Mouse (Mus musculus) CD4-positive, CD25-positive, alpha-beta regulatory T cell, adult 2 months (primary cell): Measurements from ENCODE around the gene Nckap1l.
"Not testable (repeated sequence)": the region's sequence is repeated elsewhere in the genome, so short reads cannot be mapped to it uniquely, and the experiment has no call there.

Source experiments
- DNase-seq: peaks from one replicate; pipeline ENCODE4 v3.0.0-alpha.2; 2012; ENCODE audit warnings: low read depth, low spot score

Nckap1l gene

GRCm38 (mm10) chr15:103453551-103454218, at the start of gene Nckap1l:
Gene Nckap1l, plus strand, starts transcription at chr15:103453794.
- peak; percentile 90 for DNase-seq

- DNase-seq, result not testable (repeated sequence)
Observed at GRCm38 (mm10) chr15:103405586-103405985, 48.0 kb upstream of the Nckap1l start.

GRCm38 (mm10) chr15:103427017-103427416, 26.6 kb upstream of the Nckap1l start:
- DNase-seq, result no peak

- no peak for DNase-seq
Observed at GRCm38 (mm10) chr15:103430241-103430640, 23.4 kb upstream of the Nckap1l start, which contains the start of gene Gtsf1. Gene Gtsf1, minus strand, starts transcription at chr15:103430470.

GRCm38 (mm10) chr15:103445966-103446365, 7.6 kb upstream of the Nckap1l start:
- DNase-seq, result not testable (repeated sequence)

- no peak for DNase-seq
Observed at GRCm38 (mm10) chr15:103448369-103448768, 5.2 kb upstream of the Nckap1l start, which contains the start of gene Gtsf2. Gene Gtsf2, minus strand, starts transcription at chr15:103448469.

- DNase-seq, result peak; percentile 45
Observed at GRCm38 (mm10) chr15:103454449-103454848, 855 bp downstream of the Nckap1l start.

- no peak for DNase-seq
Observed at GRCm38 (mm10) chr15:103462539-103463261, 9.1 kb downstream of the Nckap1l start.

GRCm38 (mm10) chr15:103471488-103472194, 18.0 kb downstream of the Nckap1l start:
- no peak for DNase-seq

- no peak for DNase-seq
Observed at GRCm38 (mm10) chr15:103472265-103472664, 18.7 kb downstream of the Nckap1l start.

GRCm38 (mm10) chr15:103473182-103473581, 19.6 kb downstream of the Nckap1l start:
- DNase-seq, result no peak

- no peak for DNase-seq
Observed at GRCm38 (mm10) chr15:103473769-103474168, 20.2 kb downstream of the Nckap1l start.

GRCm38 (mm10) chr15:103479080-103479606, 25.5 kb downstream of the Nckap1l start:
- DNase-seq, result no peak

- DNase-seq, result no peak
Observed at GRCm38 (mm10) chr15:103480129-103480528, 26.5 kb downstream of the Nckap1l start.

- DNase-seq, result peak; percentile 7
Observed at GRCm38 (mm10) chr15:103482488-103482887, 28.9 kb downstream of the Nckap1l start.

GRCm38 (mm10) chr15:103484490-103484889, 30.9 kb downstream of the Nckap1l start:
- no peak for DNase-seq

- DNase-seq, result no peak
Observed at GRCm38 (mm10) chr15:103485106-103485505, 31.5 kb downstream of the Nckap1l start.

GRCm38 (mm10) chr15:103486658-103487057, 33.1 kb downstream of the Nckap1l start:
- DNase-seq, result no peak

GRCm38 (mm10) chr15:103488336-103488735, 34.7 kb downstream of the Nckap1l start:
- no peak for DNase-seq

- DNase-seq, result no peak
Observed at GRCm38 (mm10) chr15:103496204-103497140, 42.9 kb downstream of the Nckap1l start.

- DNase-seq, result no peak
Observed at GRCm38 (mm10) chr15:103498157-103498556, 44.6 kb downstream of the Nckap1l start.
